Mouse (Mus musculus) myocyte (in vitro differentiated cells): ENCODE data around the gene Rhoa. TPM values are rescaled to one million over a fixed set of nuclear protein-coding genes. Genes with fewer than 3 reads are reported as not detected.
A peak's percentile ranks its signal among the peaks of the same experiment; 100 is the strongest.

Experiments used
- H3K27me3 ChIP-seq: one replicate; pipeline ENCODE4 v1.6.1; 2011; ENCODE audit not compliant: control insufficient read depth, insufficient read depth, insufficient read length
- H3K36me3 ChIP-seq: one replicate; pipeline ENCODE4 v1.6.1; 2011; ENCODE audit not compliant: control insufficient read depth, insufficient read depth
- H3K4me2 ChIP-seq: one replicate; pipeline ENCODE4 v1.6.1; 2011; ENCODE audit warnings: low read depth, control low read depth
- H3K4me3 ChIP-seq: one replicate; pipeline ENCODE4 v1.5.1; 2011; ENCODE audit warnings: mild to moderate bottlenecking, control low read depth, moderate library complexity
- H3K79me2 ChIP-seq: one replicate; pipeline ENCODE4 v1.6.1; 2011; ENCODE audit not compliant: control insufficient read depth, insufficient read depth
- H3ac ChIP-seq: one replicate; pipeline ENCODE4 v1.6.1; 2011; ENCODE audit not compliant: control insufficient read depth, insufficient read length
- CEBPB ChIP-seq: IDR thresholded peaks from 2 replicates; pipeline ENCODE4 v1.6.1; 2011; ENCODE audit warnings: mild to moderate bottlenecking, moderate library complexity; ENCODE audit not compliant: poor library complexity, insufficient read depth, severe bottlenecking
- E2F4 ChIP-seq: IDR thresholded peaks from one replicate; pipeline ENCODE4 v1.6.1; 2011; ENCODE audit warnings: mild to moderate bottlenecking, control low read depth, moderate library complexity; ENCODE audit not compliant: insufficient read depth
- MAX ChIP-seq: IDR thresholded peaks from one replicate; pipeline ENCODE4 v1.6.1; 2011; ENCODE audit warnings: low read depth, mild to moderate bottlenecking, control low read depth
- MYOD1 ChIP-seq, 3 experiments: IDR thresholded peaks; one replicate each; pipeline ENCODE4 v1.6.1; 2011; ENCODE audit warnings: control low read depth in 2 of 3, low read depth in 2 of 3, mild to moderate bottlenecking in 2 of 3, moderate library complexity in 1 of 3; ENCODE audit not compliant: insufficient read length in 2 of 3, control insufficient read depth in 1 of 3
- MYOG ChIP-seq, 3 experiments: IDR thresholded peaks; one replicate each; pipeline ENCODE4 v1.6.1; 2011; ENCODE audit warnings: control low read depth in 2 of 3, low read depth in 2 of 3, mild to moderate bottlenecking in 2 of 3; ENCODE audit not compliant: insufficient read length in 2 of 3, control insufficient read depth in 1 of 3, insufficient read depth in 1 of 3
- POLR2A ChIP-seq: IDR thresholded peaks from one replicate; pipeline ENCODE4 v1.6.1; 2011; ENCODE audit warnings: low read depth, mild to moderate bottlenecking, control low read depth, moderate library complexity; ENCODE audit not compliant: insufficient read length
- POLR2AphosphoS2 ChIP-seq: IDR thresholded peaks from one replicate; pipeline ENCODE4 v1.6.1; 2011; ENCODE audit warnings: low read depth, control low read depth; ENCODE audit not compliant: insufficient read length
- REST ChIP-seq: IDR thresholded peaks from one replicate; pipeline ENCODE4 v1.6.1; 2011; ENCODE audit warnings: mild to moderate bottlenecking, control low read depth, moderate library complexity; ENCODE audit not compliant: insufficient read depth, insufficient read length
- SRF ChIP-seq: IDR thresholded peaks from one replicate; pipeline ENCODE4 v1.6.1; 2011; ENCODE audit warnings: low read depth; ENCODE audit not compliant: control insufficient read depth, insufficient read length
- TCF12 ChIP-seq: IDR thresholded peaks from one replicate; pipeline ENCODE4 v1.6.1; 2011; ENCODE audit warnings: mild to moderate bottlenecking, control low read depth; ENCODE audit not compliant: poor library complexity, insufficient read depth, severe bottlenecking
- TCF3 ChIP-seq: IDR thresholded peaks from one replicate; pipeline ENCODE4 v1.6.1; 2011; ENCODE audit warnings: low read depth, control low read depth; ENCODE audit not compliant: insufficient read length
- USF1 ChIP-seq: IDR thresholded peaks from one replicate; pipeline ENCODE4 v1.6.1; 2011; ENCODE audit warnings: low read depth, mild to moderate bottlenecking, control low read depth, moderate library complexity
- polyA plus RNA-seq: library from polyadenylated mRNA; unstranded; fragments of >200 nt; fragmentation: generic; extraction: Trizol; gene quantifications from one replicate; pipeline ENCODE4 v1.2.1, GENCODE M21; 2012; ENCODE audit warnings: missing spikeins

Gene Rhoa
- polyA plus RNA-seq, 1 experiment = 306 TPM

DNA sequence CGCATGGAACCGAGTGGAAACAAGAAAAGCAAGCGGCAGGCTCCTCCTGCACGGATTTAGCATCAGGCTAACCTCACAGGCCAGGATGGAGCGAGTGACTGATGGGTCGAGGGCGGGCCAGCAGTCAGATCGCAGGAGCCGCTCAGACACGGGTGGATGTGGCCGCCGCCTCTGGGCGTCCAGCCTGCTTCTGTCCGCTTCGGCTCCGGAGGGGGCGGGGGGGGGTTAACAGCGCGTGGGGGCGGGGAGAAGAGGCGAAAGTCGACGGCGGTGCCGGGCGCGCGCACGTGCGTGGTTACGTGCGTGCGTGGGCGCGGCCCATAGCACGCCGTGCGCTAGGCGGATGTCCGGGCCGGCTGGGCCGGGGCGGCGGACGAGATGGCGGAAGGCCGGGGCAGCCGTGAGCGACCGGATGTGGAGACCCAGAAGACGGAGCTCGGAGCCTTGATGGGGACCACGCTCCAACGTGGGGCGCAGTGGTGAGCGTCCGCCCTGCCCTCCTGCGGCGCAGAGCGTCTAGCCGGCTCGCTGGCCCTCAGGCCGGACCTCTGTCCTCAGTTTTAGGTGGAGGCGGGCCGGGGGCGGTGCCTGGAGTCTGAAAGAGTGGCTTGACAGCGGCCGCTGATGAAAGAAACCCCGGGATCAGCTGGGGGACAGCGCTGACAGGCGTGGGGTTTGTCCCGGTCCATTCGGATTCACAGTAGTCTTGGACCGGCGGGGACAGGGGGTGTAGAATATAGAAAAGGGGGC lies 41.8 kb downstream of the Rhoa start, which contains the start of gene Usp4:
TSS of gene Usp4 (plus strand) at position 314 of the 750 bp plus-strand sequence.
- Histone ChIP-seq H3K79me2 (peaks cover 40% of the 10 kb centered on the region), H3K4me2 (peak within 1 kb of the TSS; percentile 90), H3K36me3 (peaks cover 29% of the 10 kb centered on the region), H3K4me3 (peak within 1 kb of the TSS; percentile 87), H3ac (peak within 1 kb of the TSS; percentile 98), H3K27me3 (no peaks in the 10 kb centered on the region)
- TF ChIP-seq SRF = no peak
- no peak for TF ChIP-seq REST
- peak in 1 of 3 experiments; percentile 26 for TF ChIP-seq MYOG (IDR thresholded peaks at IDR 0.05; ENCODE audit: control insufficient read depth in 1 of 3, insufficient read depth in 1 of 3, insufficient read length in 2 of 3, low read depth in 2 of 3)
- TF ChIP-seq POLR2AphosphoS2 = peak; percentile 83
- TF ChIP-seq MYOD1 (IDR thresholded peaks at IDR 0.05; ENCODE audit: control insufficient read depth in 1 of 3, insufficient read length in 2 of 3, low read depth in 2 of 3) = peak in 1 of 3 experiments; percentile 41
- peak; percentile 87 for TF ChIP-seq POLR2A

DNA sequence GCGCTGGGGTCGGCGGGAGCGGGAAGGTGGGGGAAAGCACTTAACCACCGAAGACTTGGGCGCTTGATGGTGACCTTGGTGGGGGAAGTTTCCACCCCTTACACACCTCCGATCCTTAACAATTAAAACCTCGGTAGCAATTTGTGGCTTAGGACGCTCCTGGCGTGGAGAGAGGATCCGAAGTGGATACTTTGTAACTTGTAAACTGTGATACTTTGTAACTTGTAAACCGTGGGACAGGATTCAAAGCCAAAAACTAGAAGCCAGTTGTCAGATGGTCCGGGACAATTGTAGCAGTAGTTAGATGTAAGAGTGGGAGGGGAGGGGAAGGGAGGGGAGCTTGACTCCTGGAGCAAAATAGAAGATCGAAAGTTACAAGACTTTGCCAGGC lies 42.4 kb downstream of the Rhoa start:
- H3K4me2 ChIP-seq = peak overlapping the region; percentile 82
- peaks cover 34% of the 10 kb centered on the region for H3K36me3 ChIP-seq
- TF ChIP-seq CEBPB (no peak), SRF (no peak), MAX (no peak), POLR2AphosphoS2 (no peak), TCF3 (no peak), POLR2A (no peak)
- no peaks in the 10 kb centered on the region for H3K27me3 ChIP-seq
- H3K79me2 ChIP-seq = peaks cover 40% of the 10 kb centered on the region
- H3K4me3 ChIP-seq = peak overlapping the region; percentile 87
- peak overlapping the region; percentile 98 for H3ac ChIP-seq

DNA sequence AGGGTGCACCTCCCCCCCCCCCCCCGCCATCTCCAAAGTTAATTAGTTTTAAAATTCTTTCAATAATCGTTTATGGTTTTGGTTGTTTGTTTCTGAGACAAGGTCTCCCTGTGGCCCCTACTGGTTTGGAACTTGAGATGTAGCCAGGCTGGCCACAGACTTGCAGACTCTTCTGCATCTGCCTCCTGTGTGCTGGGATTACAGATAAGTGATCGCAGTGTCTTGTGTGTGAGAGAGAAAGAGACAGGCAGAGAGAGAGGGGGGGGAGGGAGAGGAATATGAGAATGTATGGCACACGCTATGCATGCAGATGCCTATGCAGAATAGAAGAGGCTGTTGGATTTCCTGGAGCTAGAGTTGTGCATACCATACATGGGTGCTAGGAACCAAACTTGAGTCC lies 43.8 kb downstream of the Rhoa start:
- peaks cover 48% of the 10 kb centered on the region for H3K79me2 ChIP-seq
- peaks cover 43% of the 10 kb centered on the region for H3K36me3 ChIP-seq
- H3ac ChIP-seq = no peak overlapping the region
- H3K4me3 ChIP-seq = no peak overlapping the region
- TF ChIP-seq SRF = no peak
- TF ChIP-seq CEBPB = no peak
- no peak for TF ChIP-seq MAX
- no peak for TF ChIP-seq USF1
- TF ChIP-seq TCF12 = no peak
- no peak for TF ChIP-seq E2F4
- TF ChIP-seq TCF3 = no peak
- TF ChIP-seq MYOG (IDR thresholded peaks at IDR 0.05; ENCODE audit: control insufficient read depth in 1 of 3, insufficient read depth in 1 of 3, insufficient read length in 2 of 3, low read depth in 2 of 3) = no peak
- no peak for TF ChIP-seq MYOD1 (IDR thresholded peaks at IDR 0.05; ENCODE audit: control insufficient read depth in 1 of 3, insufficient read length in 2 of 3, low read depth in 2 of 3)
- no peak overlapping the region for H3K4me2 ChIP-seq
- H3K27me3 ChIP-seq = no peaks in the 10 kb centered on the region

DNA sequence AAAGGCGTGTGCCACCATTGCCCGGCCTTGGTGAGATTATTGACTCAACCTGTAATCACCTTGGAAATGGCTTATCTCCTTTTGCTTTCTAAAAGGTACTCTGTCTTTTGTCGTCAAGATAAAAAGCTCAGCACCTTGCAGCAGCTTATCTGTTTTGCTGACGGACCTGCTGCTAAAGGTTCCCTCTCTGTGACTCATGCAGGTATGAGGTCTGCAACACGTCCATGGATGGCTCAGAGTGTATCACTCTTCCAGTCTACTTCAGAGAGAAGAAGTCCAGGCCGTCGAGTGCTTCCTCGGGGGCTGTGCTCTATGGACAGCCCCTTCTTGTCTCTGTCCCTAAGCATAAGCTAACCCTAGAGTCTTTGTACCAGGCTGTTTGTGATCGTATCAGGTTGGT lies 72.3 kb downstream of the Rhoa start:
- H3K27me3 ChIP-seq = no peaks in the 10 kb centered on the region
- H3K79me2 ChIP-seq = no peaks in the 10 kb centered on the region
- no peak overlapping the region for H3K4me2 ChIP-seq
- H3ac ChIP-seq = no peak overlapping the region
- H3K4me3 ChIP-seq = no peak overlapping the region
- peaks cover 60% of the 10 kb centered on the region for H3K36me3 ChIP-seq
- TF ChIP-seq SRF (no peak), USF1 (no peak), E2F4 (no peak), REST (no peak), POLR2AphosphoS2 (no peak), CEBPB (no peak)

DNA sequence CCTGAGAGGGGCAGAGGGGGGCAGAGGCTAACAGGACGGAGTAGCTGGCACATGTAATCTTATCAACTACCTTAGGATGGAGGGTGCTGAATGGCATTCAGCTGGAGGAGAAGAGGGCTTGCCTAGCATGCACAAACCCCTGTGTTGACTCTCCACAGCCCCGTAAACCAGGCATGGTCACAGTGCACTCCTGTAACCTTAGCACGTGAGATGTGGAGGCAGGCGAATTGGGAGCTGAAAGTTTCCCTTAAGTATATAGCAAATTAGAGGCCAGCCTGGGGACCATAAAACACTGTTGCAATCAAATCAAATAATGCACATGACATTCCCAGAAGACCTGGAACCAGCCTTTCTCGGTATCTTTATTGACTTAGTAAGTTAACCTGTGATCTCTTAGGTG lies 72.8 kb downstream of the Rhoa start:
- Histone ChIP-seq H3K4me3 (no peak overlapping the region), H3K36me3 (peaks cover 56% of the 10 kb centered on the region), H3K79me2 (no peaks in the 10 kb centered on the region), H3ac (no peak overlapping the region), H3K27me3 (no peaks in the 10 kb centered on the region), H3K4me2 (no peak overlapping the region)
- no peak for TF ChIP-seq POLR2A
- TF ChIP-seq CEBPB = no peak
- no peak for TF ChIP-seq MYOD1 (IDR thresholded peaks at IDR 0.05; ENCODE audit: control insufficient read depth in 1 of 3, insufficient read length in 2 of 3, low read depth in 2 of 3)
- TF ChIP-seq SRF = no peak
- no peak for TF ChIP-seq USF1
- no peak for TF ChIP-seq TCF12
- TF ChIP-seq TCF3 = no peak
- TF ChIP-seq MYOG (IDR thresholded peaks at IDR 0.05; ENCODE audit: control insufficient read depth in 1 of 3, insufficient read depth in 1 of 3, insufficient read length in 2 of 3, low read depth in 2 of 3) = no peak
- no peak for TF ChIP-seq POLR2AphosphoS2
- no peak for TF ChIP-seq E2F4
